Mouse (Mus musculus): ENCODE data around the gene Cmip. TPM values are rescaled to one million over a fixed set of nuclear protein-coding genes. Genes with fewer than 3 reads are reported as not detected.

Cmip gene
- polyA plus RNA-seq, 1 experiment from 2014 or later, result 9.4 TPM

DNA sequence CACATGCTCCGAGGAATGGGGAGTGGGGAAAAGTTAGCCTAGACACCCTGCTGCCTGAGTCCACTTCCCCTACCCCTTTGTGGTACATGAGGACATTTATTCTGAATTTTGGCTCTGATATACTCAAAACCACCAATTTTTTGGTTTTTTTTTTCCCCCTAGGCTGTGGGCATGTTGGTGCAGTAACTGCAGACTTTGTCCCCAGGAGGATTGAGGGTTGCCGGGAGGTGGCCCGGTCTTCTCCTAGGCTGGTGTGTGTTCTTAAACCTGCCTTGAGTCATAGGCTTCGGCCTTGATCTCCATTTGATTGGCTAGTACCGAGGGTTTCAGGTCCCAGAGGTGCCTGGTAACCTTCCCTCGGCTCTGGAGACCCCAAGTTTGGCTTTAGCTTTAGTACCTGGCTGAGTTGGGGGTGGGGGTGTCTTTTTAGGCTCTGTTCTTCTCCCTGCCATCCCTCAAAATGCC is 1.7 kb downstream of the Cmip start:
- Histone ChIP-seq H3K27me3 (no peaks in the 10 kb centered on the region), H3K4me1 (replicated peaks) (peaks cover 52% of the 10 kb centered on the region), H3K27ac (peak overlapping the region; percentile 36; the same call in 1 of the 2 replicates), H3K9me3 (replicated peaks) (no peaks in the 10 kb centered on the region), H3K4me2 (peak overlapping the region; percentile 89), H3K9ac (peak overlapping the region; percentile 89), H3K4me3 (peak overlapping the region; percentile 77), H3K36me3 (no peaks in the 10 kb centered on the region)
- no peak for ATAC-seq (replicated peaks; ENCODE audit: insufficient number of reproducible peaks, insufficient read depth, low FRiP score, low read depth)
- WGBS, result 52% methylated on average over 6 of the region's 6 CpGs

DNA sequence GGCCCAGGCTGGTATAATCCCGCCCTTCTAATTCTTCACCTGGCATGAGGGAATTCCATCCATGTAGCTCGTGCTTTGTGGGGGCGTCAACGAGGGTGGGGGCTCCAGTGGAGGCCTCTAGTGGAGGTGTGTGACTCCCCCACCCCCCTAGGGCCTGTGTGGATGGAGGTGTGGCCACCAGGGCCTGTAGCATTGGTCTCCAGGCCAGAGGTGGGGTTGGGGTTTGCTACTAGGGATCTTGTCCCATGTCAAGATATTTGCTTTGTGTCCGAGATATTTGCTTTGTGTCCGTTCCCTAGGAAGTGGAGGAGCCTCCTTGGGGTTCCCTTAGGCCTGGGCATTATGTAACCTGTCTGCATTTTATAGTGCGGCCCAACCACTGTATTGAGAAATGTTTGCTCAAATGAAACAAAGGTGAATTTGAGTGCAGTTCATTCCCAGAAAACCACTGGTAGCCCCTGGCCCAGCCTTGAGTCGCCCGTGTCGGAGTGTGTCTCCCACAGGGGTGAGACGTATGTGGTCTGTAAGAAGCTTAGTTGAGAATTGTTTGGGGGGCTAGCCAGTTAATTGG is 2.7 kb downstream of the Cmip start:
- peak overlapping the region; percentile 77; the same call in 1 of the 2 replicates for H3K4me3 ChIP-seq
- no peaks in the 10 kb centered on the region for H3K27me3 ChIP-seq
- ATAC-seq (replicated peaks; ENCODE audit: insufficient number of reproducible peaks, insufficient read depth, low FRiP score, low read depth), result no peak
- peak overlapping the region; percentile 89; the same call in 1 of the 2 replicates for H3K9ac ChIP-seq
- H3K9me3 ChIP-seq (replicated peaks), result no peaks in the 10 kb centered on the region
- peaks cover 53% of the 10 kb centered on the region for H3K4me1 ChIP-seq (replicated peaks)
- no peak overlapping the region for H3K27ac ChIP-seq
- H3K4me2 ChIP-seq, result peak overlapping the region; percentile 89
- H3K36me3 ChIP-seq, result no peaks in the 10 kb centered on the region
- WGBS, result 67% methylated on average over 11 of the region's 11 CpGs

GRCm38 (mm10) chr8:117260234-117260929 is 3.5 kb downstream of the Cmip start:
- Histone ChIP-seq H3K9me3 (replicated peaks) (no peaks in the 10 kb centered on the region), H3K27ac (no peak overlapping the region), H3K4me2 (peak overlapping the region; percentile 89), H3K4me1 (replicated peaks) (peaks cover 53% of the 10 kb centered on the region), H3K27me3 (no peaks in the 10 kb centered on the region), H3K4me3 (peak overlapping the region; percentile 8; the same call in 1 of the 2 replicates), H3K9ac (peak overlapping the region; percentile 13; the same call in 1 of the 2 replicates), H3K36me3 (no peaks in the 10 kb centered on the region)
- no peak for ATAC-seq (replicated peaks; ENCODE audit: insufficient number of reproducible peaks, insufficient read depth, low FRiP score, low read depth)
- WGBS, result 58% methylated on average over 14 of the region's 14 CpGs

DNA sequence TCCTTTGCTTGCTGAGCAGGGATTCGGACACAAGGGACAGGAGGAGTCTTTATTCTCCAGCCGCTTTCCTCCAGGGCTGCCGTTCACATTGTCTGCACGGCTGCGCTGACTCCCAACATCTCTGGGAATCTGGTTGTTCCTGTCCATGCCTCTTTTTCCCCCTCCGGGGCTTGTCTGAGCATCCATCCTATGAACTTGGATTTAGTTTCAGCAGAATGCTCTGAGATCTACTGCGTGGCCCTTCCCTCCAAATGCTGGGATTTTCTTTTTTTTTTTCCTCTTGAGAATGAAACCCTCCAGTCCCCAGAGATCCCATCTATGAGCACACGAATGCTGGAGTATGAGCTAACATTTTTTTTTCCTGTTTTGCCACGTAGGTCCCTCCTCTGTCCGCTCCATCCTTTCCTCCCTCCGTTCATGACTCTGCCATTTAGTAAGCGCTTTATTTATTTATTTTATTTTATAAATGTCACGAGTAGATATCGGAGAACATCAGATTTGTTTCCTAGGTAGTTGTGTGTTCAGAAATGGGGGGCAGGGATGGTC is 4.1 kb downstream of the Cmip start:
- 58% methylated on average over 14 of the region's 14 CpGs for WGBS
- H3K4me2 ChIP-seq, result peak overlapping the region; percentile 89
- no peaks in the 10 kb centered on the region for H3K27me3 ChIP-seq
- no peaks in the 10 kb centered on the region for H3K36me3 ChIP-seq
- no peak overlapping the region for H3K4me3 ChIP-seq
- no peak overlapping the region for H3K27ac ChIP-seq
- H3K4me1 ChIP-seq (replicated peaks), result peaks cover 52% of the 10 kb centered on the region
- H3K9me3 ChIP-seq (replicated peaks), result no peaks in the 10 kb centered on the region
- no peak for ATAC-seq (replicated peaks; ENCODE audit: insufficient number of reproducible peaks, insufficient read depth, low FRiP score, low read depth)
- H3K9ac ChIP-seq, result no peak overlapping the region

DNA sequence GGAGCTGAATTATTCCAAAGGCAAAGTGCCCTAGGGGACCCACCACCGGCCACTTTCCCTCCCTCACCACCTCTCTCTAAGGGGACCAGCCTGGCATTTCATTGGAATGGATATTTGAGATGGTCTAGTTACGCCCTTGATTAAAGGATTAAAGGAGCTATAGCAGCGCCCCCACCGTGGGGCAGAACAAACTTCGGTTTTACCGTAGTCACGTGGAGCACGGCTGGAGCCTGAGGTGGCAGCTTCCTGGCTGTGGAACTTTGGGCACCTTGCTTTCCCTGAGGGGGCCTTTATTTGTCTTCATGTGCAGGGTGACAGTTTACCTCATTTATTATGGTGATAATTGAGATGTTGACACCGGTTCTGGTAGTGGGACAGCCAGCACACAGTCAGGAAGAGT is 4.8 kb downstream of the Cmip start:
- Histone ChIP-seq H3K9ac (no peak overlapping the region), H3K27ac (no peak overlapping the region), H3K9me3 (replicated peaks) (no peaks in the 10 kb centered on the region), H3K36me3 (no peaks in the 10 kb centered on the region), H3K4me3 (no peak overlapping the region), H3K4me2 (no peak overlapping the region), H3K4me1 (replicated peaks) (peaks cover 50% of the 10 kb centered on the region), H3K27me3 (no peaks in the 10 kb centered on the region)
- WGBS, result 49% methylated on average over 9 of the region's 9 CpGs
- ATAC-seq (replicated peaks; ENCODE audit: insufficient number of reproducible peaks, insufficient read depth, low FRiP score, low read depth), result no peak

GRCm38 (mm10) chr8:117262685-117263084 is 5.8 kb downstream of the Cmip start:
- Histone ChIP-seq H3K9me3 (replicated peaks) (no peaks in the 10 kb centered on the region), H3K4me3 (no peak overlapping the region), H3K27ac (no peak overlapping the region), H3K9ac (no peak overlapping the region), H3K27me3 (no peaks in the 10 kb centered on the region), H3K4me2 (no peak overlapping the region), H3K4me1 (replicated peaks) (peaks cover 50% of the 10 kb centered on the region), H3K36me3 (no peaks in the 10 kb centered on the region)
- WGBS, result 47% methylated on average over 8 of the region's 8 CpGs
- no peak for ATAC-seq (replicated peaks; ENCODE audit: insufficient number of reproducible peaks, insufficient read depth, low FRiP score, low read depth)

DNA sequence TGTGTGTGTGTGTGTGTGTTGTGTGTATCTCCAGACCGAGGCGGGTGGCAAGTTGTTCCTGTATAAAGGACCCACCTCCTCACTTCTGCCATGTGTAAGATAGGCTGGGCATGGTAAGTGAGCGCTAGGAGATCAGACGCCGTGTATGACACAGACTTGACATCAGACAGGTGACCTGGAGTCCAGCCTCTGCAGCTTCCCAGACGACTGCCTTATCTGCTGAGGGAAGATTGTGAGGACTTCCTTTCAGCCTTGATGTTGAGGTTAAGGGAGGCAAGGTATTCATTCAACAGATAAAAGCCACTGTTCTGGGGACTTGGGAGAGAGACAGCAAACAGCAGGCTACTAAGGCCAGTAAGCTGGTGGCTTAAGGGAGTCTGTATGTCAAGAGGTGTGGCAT is 6.6 kb downstream of the Cmip start:
- Histone ChIP-seq H3K9ac (no peak overlapping the region), H3K4me2 (no peak overlapping the region), H3K36me3 (no peaks in the 10 kb centered on the region), H3K27me3 (no peaks in the 10 kb centered on the region), H3K4me3 (no peak overlapping the region), H3K9me3 (replicated peaks) (no peaks in the 10 kb centered on the region), H3K27ac (no peak overlapping the region), H3K4me1 (replicated peaks) (peaks cover 47% of the 10 kb centered on the region)
- whole genome bisulfite sequencing, result 23% methylated on average over 6 of the region's 6 CpGs
- ATAC-seq (replicated peaks; ENCODE audit: insufficient number of reproducible peaks, insufficient read depth, low FRiP score, low read depth), result no peak

DNA sequence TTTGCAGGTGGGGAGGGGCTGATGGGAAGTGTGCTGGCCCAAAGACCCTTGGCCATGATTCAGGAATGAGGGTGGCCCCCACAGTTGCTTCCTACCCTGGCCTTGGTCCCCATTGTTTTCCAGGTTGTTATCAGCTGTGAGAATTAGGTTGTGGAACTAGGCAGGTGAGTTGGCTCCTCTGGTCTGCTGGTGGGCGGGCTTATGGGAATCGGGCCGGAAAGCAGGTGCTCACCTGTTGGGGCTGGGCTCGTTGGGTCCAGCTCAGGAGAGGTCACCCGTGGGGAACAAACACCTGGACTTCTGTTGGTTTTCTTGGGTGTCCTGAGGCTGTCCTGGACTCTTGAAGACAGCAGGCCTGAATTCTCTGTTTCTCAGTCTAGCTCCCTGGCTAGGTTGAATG is 8.2 kb downstream of the Cmip start:
- no peak for ATAC-seq (replicated peaks; ENCODE audit: insufficient number of reproducible peaks, insufficient read depth, low FRiP score, low read depth)
- WGBS, result 85% methylated on average over 5 of the region's 5 CpGs
- Histone ChIP-seq H3K27ac (no peak overlapping the region), H3K4me2 (no peak overlapping the region), H3K4me1 (replicated peaks) (peaks cover 31% of the 10 kb centered on the region), H3K27me3 (no peaks in the 10 kb centered on the region), H3K36me3 (no peaks in the 10 kb centered on the region), H3K9me3 (replicated peaks) (no peaks in the 10 kb centered on the region), H3K4me3 (no peak overlapping the region), H3K9ac (no peak overlapping the region)

DNA sequence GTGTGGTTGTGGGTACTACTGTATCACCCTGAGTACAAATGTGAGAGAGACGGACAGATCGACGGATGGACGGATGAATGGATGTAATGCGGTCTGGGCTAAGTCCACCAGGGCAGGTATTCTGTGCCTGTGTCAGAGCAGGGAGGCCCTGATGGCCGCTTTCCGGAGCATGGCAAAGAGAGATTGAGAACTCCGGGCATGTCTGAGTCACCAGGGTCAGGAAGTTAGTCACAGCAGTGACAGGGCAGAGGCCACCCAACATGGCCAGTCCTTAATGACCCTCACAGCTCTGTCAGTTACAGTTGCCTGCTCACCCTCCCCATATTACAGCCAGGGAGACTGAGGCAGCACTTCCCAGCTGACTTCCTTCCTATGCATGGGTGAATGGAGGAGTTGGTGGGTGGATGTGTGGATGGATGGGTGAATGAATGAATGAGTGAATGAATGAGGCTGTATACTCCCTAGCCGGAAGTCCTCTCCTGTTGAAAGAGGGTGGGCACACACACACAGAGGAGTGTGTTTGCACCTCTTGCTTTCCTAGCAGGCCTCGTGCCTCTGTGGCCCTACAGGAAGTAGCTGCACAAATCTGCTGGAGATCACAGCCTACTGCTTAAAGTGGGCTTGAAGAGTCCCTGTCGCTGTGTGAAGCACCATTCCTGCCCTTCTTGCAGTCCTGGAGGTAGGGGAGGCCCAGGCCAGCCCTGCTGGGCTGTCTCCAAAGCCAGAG is 10.7 kb downstream of the Cmip start:
- H3K9me3 ChIP-seq (replicated peaks), result no peaks in the 10 kb centered on the region
- 72% methylated on average over 11 of the region's 11 CpGs for WGBS
- H3K9ac ChIP-seq, result no peak overlapping the region
- no peak overlapping the region for H3K4me2 ChIP-seq
- no peak overlapping the region for H3K4me3 ChIP-seq
- H3K4me1 ChIP-seq (replicated peaks), result peaks cover 17% of the 10 kb centered on the region
- H3K27me3 ChIP-seq, result no peaks in the 10 kb centered on the region
- no peak overlapping the region for H3K27ac ChIP-seq
- no peaks in the 10 kb centered on the region for H3K36me3 ChIP-seq
- ATAC-seq (replicated peaks; ENCODE audit: insufficient number of reproducible peaks, insufficient read depth, low FRiP score, low read depth), result no peak

DNA sequence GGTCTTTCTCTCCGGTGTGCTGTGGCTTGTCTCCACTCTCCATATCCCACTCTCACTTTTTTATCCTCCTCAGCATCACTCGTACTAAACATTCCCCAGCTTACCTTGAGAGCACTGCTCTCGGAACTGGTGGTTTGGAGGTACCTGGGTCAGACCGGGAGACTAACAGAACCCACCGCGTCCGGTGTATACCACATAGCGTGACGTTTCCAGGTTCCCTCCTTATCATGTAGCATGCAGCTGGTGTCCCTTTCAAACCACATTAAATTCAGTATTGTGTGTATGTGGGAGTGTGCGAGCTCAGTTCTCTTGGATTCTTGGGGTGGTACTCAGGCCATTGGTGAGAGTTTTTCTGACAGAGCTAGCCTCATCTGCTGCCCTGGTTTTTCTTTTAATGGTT is 21.4 kb downstream of the Cmip start:
- peaks cover 17% of the 10 kb centered on the region for H3K4me1 ChIP-seq (replicated peaks)
- H3K4me3 ChIP-seq, result no peak overlapping the region
- no peaks in the 10 kb centered on the region for H3K9me3 ChIP-seq (replicated peaks)
- no peaks in the 10 kb centered on the region for H3K36me3 ChIP-seq
- ATAC-seq (replicated peaks; ENCODE audit: insufficient number of reproducible peaks, insufficient read depth, low FRiP score, low read depth), result no peak
- H3K27ac ChIP-seq, result no peak overlapping the region
- 81% methylated on average over 10 of the region's 10 CpGs for WGBS
- H3K9ac ChIP-seq, result no peak overlapping the region
- no peak overlapping the region for H3K4me2 ChIP-seq
- no peaks in the 10 kb centered on the region for H3K27me3 ChIP-seq

DNA sequence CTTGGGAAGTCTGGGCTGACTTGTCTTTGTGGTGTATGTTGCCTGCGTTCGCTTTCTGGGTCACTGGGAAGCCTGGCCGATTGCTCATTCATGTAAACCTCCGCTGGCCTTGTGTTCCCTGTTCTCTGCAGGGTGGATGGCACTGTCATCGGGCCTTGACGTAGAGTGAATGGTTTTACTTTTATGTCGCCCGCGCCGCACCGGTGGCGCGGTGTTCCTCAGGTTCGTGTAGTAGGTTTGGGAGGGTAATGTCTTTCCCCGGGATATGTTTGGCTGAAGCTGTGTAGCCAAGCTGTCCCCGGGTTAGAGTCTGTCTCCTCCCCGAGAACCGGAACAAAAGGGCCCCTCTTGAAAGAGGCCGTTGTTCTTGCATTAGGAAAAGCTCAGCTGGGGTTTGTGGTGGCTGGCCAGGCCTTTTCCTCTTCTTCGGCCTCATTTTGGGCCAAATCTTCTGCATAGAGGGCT is 21.8 kb downstream of the Cmip start:
- no peak for ATAC-seq (replicated peaks; ENCODE audit: insufficient number of reproducible peaks, insufficient read depth, low FRiP score, low read depth)
- H3K4me3 ChIP-seq, result no peak overlapping the region
- H3K9ac ChIP-seq, result no peak overlapping the region
- H3K9me3 ChIP-seq (replicated peaks), result no peaks in the 10 kb centered on the region
- no peak overlapping the region for H3K4me2 ChIP-seq
- H3K4me1 ChIP-seq (replicated peaks), result peaks cover 17% of the 10 kb centered on the region
- H3K27ac ChIP-seq, result no peak overlapping the region
- no peaks in the 10 kb centered on the region for H3K36me3 ChIP-seq
- WGBS, result 71% methylated on average over 20 of the region's 20 CpGs
- no peaks in the 10 kb centered on the region for H3K27me3 ChIP-seq

All from heart, embryonic 15.5 days (tissue).